8 mouse cellular contexts compared by ENCODE assay signal in the genomic region with DNA sequence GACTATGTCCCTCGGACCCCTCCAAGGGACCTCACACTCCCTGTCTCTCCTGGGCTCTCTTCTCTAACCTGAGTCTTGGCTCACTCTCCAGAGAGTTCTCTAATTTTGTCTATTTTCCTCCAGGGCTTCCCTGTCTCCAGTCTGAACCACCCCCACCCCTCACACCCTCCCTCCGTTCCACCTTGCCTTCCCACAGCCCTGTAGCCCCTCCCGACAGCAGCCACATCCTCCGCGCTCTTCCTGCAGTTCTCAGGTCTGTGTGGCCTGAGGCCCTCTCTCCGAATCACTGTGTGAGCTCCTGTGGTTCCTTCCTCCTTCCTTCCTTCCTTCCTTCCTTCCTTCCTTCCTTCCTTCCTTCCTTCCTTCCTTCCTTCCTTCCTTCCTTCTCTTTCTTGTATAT. TPM values are rescaled to one million over a fixed set of nuclear protein-coding genes. Genes with fewer than 3 reads are reported as not detected.
DNase-seq lines count a peak whose midpoint lies in the region; ATAC-seq lines count a peak whose summit lies in the region.
"Had no signal": no experiment of that assay in that cellular context is flagged by ENCODE, and none has a peak within 500 bp of the region (broad histone marks: within the 10 kb centered on the region; RNA-seq: fewer than 3 reads in every experiment).

No protein-coding gene starts in this region.

- no peak for DNase-seq in heart, postnatal 36 days
- DNase-seq in 416B (ENCODE audit: low read depth), result peak; percentile 53
- no peak for DNase-seq in embryonic facial prominence, embryonic 10.5 days (ENCODE audit: low spot score)
- DNase-seq in midbrain, embryonic 11.5 days (ENCODE audit: low spot score, missing footprints), result no peak
- no peak for DNase-seq in layer of hippocampus, adult 8-10 months (ENCODE audit: low spot score in 2 of 2)
- DNase-seq: layer of hippocampus, postnatal 36 days had no signal

- H3K9ac ChIP-seq in heart, embryonic 14.5 days (ENCODE audit: low read length), result peak overlapping the region; percentile 57
- peak overlapping the region; percentile 44 for H3K9ac ChIP-seq in midbrain, embryonic 11.5 days (ENCODE audit: low read length)

- peak overlapping the region; percentile 49 to 58 for H3K27ac ChIP-seq in heart, embryonic 14.5 days (replicated peaks in 1 of 2; ENCODE audit: control insufficient read depth in 1 of 2, insufficient read depth in 1 of 2, low read depth in 2 of 2, low read length in 2 of 2)
- peak overlapping the region; percentile 68 for H3K27ac ChIP-seq in embryonic facial prominence, embryonic 10.5 days (replicated peaks)
- H3K27ac ChIP-seq in midbrain, embryonic 11.5 days (ENCODE audit: low read depth, low read length), result no peak overlapping the region

- no peak overlapping the region for H3K4me3 ChIP-seq in heart, embryonic 14.5 days (ENCODE audit: control insufficient read depth in 1 of 2, insufficient read depth in 1 of 2, low read depth in 1 of 2, low read length in 2 of 2)
- no peak overlapping the region for H3K4me3 ChIP-seq in embryonic facial prominence, embryonic 10.5 days
- no peak overlapping the region for H3K4me3 ChIP-seq in midbrain, embryonic 11.5 days (ENCODE audit: low read depth, low read length)

- ATAC-seq in heart, embryonic 14.5 days (ENCODE audit: insufficient number of reproducible peaks, insufficient read depth, low FRiP score, low read depth), result no peak
- no peak for ATAC-seq in midbrain, embryonic 11.5 days (ENCODE audit: low FRiP score)
- ATAC-seq in activated CD4-positive, CD25-positive, alpha-beta regulatory T cell, adult 4 months, result no peak

- no peaks in the 10 kb centered on the region for H3K27me3 ChIP-seq in heart, embryonic 14.5 days (ENCODE audit: control insufficient read depth, insufficient read depth, low read length)
- no peaks in the 10 kb centered on the region for H3K27me3 ChIP-seq in embryonic facial prominence, embryonic 10.5 days (replicated peaks; ENCODE audit: low read depth, poor library complexity, severe bottlenecking)
- H3K27me3 ChIP-seq in midbrain, embryonic 11.5 days (ENCODE audit: control insufficient read depth, insufficient read depth, low read length), result no peaks in the 10 kb centered on the region

- 63% methylated on average over 6 of the region's 6 CpGs for WGBS in heart, embryonic 14.5 days
- WGBS in embryonic facial prominence, embryonic 10.5 days, result 28% methylated on average over 6 of the region's 6 CpGs
- 26% methylated on average over 6 of the region's 6 CpGs for WGBS in midbrain, embryonic 11.5 days

- H3K4me1 ChIP-seq in heart, embryonic 14.5 days (ENCODE audit: control insufficient read depth in 2 of 2, insufficient read depth in 2 of 2, low read length in 2 of 2), result peaks cover 19 to 20% of the 10 kb centered on the region in 2 experiments
- peaks cover 76% of the 10 kb centered on the region for H3K4me1 ChIP-seq in embryonic facial prominence, embryonic 10.5 days
- H3K4me1 ChIP-seq in midbrain, embryonic 11.5 days (ENCODE audit: control insufficient read depth, insufficient read depth, low read length), result peaks cover 14% of the 10 kb centered on the region

- H3K36me3 ChIP-seq in heart, embryonic 14.5 days (ENCODE audit: control insufficient read depth, insufficient read depth, low read length), result no peaks in the 10 kb centered on the region
- H3K36me3 ChIP-seq in embryonic facial prominence, embryonic 10.5 days (replicated peaks), result peaks cover 6% of the 10 kb centered on the region; the same call in 1 of the 2 replicates
- H3K36me3 ChIP-seq in midbrain, embryonic 11.5 days (ENCODE audit: control insufficient read depth, insufficient read depth, low read length), result no peaks in the 10 kb centered on the region

- peak overlapping the region; percentile 35 for H3K4me2 ChIP-seq in heart, embryonic 14.5 days (ENCODE audit: low read length)
- 0 out of 2 replicates have a peak overlapping the region, but pooled peaks have one; percentile 13 for H3K4me2 ChIP-seq in midbrain, embryonic 11.5 days

- intact Hi-C loops in heart, postnatal 36 days (cut with DNase I), result loop anchor here (2.0 kb wide), 2 partner anchors 21 to 35 kb away; no protein-coding TSS in a partner anchor

- no peaks in the 10 kb centered on the region for H3K9me3 ChIP-seq in heart, embryonic 14.5 days (ENCODE audit: control insufficient read depth, low read length)
- H3K9me3 ChIP-seq in embryonic facial prominence, embryonic 10.5 days, result no peaks in the 10 kb centered on the region
- H3K9me3 ChIP-seq in midbrain, embryonic 11.5 days (ENCODE audit: control insufficient read depth, low read length), result no peaks in the 10 kb centered on the region

RNA-seq across cellular contexts. Expression of gene Dusp7, which starts 22.8 kb away (rescaled TPM):
- 16.4 and 19.8 TPM in 2 replicates for polyA plus RNA-seq in heart, embryonic 14.5 days (2014; fragmentation: Nextera tagmentation; extraction: Ambion mirVana)
- total RNA-seq in heart, postnatal 36 days (2021), result 10 to 100 TPM; 56.6 to 56.8 TPM
- polyA plus RNA-seq in embryonic facial prominence, embryonic 10.5 days (2016; fragmentation: Nextera tagmentation; extraction: Ambion mirVana), result 29.5 and 30.8 TPM in 2 replicates
- polyA plus RNA-seq in midbrain, embryonic 11.5 days (2014; fragmentation: Nextera tagmentation; extraction: Ambion mirVana), result 16.1 and 17.0 TPM in 2 replicates
- 10 to 100 TPM; 16.7 to 20.0 TPM for polyA plus RNA-seq in activated CD4-positive, CD25-positive, alpha-beta regulatory T cell, adult 4 months (2017; shearing (Covaris generic))
- total RNA-seq in layer of hippocampus, adult 8-10 months (2022), result 10 to 100 TPM; 78.0 to 84.8 (median 80.5) TPM
